Mouse (Mus musculus): ENCODE measurements at regions not wholly inside any gene's neighbourhood (a gene's known extent, or its start where the extent isn't known, plus 50 kb on each side); places are given as distances from the start of the nearest gene placed in this dataset.

GRCm38 (mm10) chr6:31227406-31227805, 171.1 kb upstream of the Mkln1 start:
- Histone ChIP-seq H3K4me3 (no peak overlapping the region), H3K9me3 (no peaks in the 10 kb centered on the region), H3K27ac (no peak overlapping the region), H3K27me3 (replicated peaks) (no peaks in the 10 kb centered on the region), H3K4me1 (no peaks in the 10 kb centered on the region), H3K4me2 (replicated peaks) (no peak overlapping the region), H3K36me3 (no peaks in the 10 kb centered on the region), H3K9ac (no peak overlapping the region)
- no peak for ATAC-seq (ENCODE audit: low FRiP score, low read depth)
- 44% methylated on average over 5 of the region's 5 CpGs for WGBS

DNA sequence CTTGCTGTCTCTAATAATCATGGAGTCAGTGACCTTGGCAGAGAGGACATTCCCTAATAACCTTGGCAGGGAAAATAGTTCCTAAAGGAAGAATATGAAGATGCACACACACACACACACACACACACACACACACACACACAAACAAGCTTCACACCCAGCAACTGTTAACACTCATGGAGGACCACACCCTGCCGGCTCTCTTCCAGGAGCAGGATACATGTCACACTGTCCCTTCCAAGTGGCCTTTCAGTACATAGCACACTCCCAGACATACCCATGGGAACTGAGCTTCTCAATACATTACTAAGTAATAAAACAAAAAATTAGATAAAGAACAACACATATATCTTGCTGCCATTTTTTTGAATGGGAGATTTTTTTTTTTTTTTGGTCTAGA, 170.5 kb upstream of the Mkln1 start:
- Histone ChIP-seq H3K4me2 (replicated peaks) (no peak overlapping the region), H3K9ac (no peak overlapping the region), H3K27ac (no peak overlapping the region), H3K36me3 (no peaks in the 10 kb centered on the region), H3K4me3 (no peak overlapping the region), H3K9me3 (no peaks in the 10 kb centered on the region), H3K27me3 (replicated peaks) (no peaks in the 10 kb centered on the region), H3K4me1 (peaks cover 1% of the 10 kb centered on the region; the same call in 1 of the 2 replicates)
- 100% methylated on average over 1 of the region's 1 CpGs for WGBS
- no peak for ATAC-seq (ENCODE audit: low FRiP score, low read depth)

DNA sequence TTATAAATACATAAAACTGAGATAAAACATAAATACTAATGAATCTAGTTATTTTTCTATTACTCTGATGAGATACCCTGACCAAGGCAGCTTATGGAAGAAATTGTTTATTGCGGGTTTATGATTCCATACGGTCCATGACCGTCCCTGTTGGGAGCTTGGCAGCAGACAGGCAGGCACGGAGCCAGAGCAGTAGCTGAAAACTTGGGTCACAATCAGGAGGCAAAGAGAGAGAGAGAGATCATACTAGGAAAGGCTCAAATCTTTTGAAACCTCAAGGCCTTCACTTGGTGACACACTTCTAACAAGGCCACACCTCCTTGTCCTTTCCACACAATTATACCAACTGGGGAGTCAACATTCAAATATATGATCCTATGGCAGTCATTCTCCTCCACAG, 166.7 kb upstream of the Mkln1 start:
- Histone ChIP-seq H3K27ac (no peak overlapping the region), H3K4me3 (no peak overlapping the region), H3K9ac (no peak overlapping the region), H3K27me3 (replicated peaks) (no peaks in the 10 kb centered on the region), H3K36me3 (no peaks in the 10 kb centered on the region), H3K9me3 (no peaks in the 10 kb centered on the region), H3K4me1 (peaks cover 8% of the 10 kb centered on the region; the same call in 1 of the 2 replicates), H3K4me2 (replicated peaks) (no peak overlapping the region)
- 89% methylated on average over 4 of the region's 4 CpGs for WGBS
- no peak for ATAC-seq (ENCODE audit: low FRiP score, low read depth)

- H3K4me2 ChIP-seq (replicated peaks), result no peak overlapping the region
- peaks cover 8% of the 10 kb centered on the region; the same call in 1 of the 2 replicates for H3K4me1 ChIP-seq
- 46% methylated on average over 18 of the region's 18 CpGs for WGBS
- no peak overlapping the region for H3K27ac ChIP-seq
- H3K9me3 ChIP-seq, result no peaks in the 10 kb centered on the region
- no peaks in the 10 kb centered on the region for H3K27me3 ChIP-seq (replicated peaks)
- ATAC-seq (ENCODE audit: low FRiP score, low read depth), result no peak
- no peak overlapping the region for H3K9ac ChIP-seq
- no peak overlapping the region for H3K4me3 ChIP-seq
- H3K36me3 ChIP-seq, result no peaks in the 10 kb centered on the region
These were observed 165.1 kb upstream of the Mkln1 start for GRCm38 (mm10) chr6:31233252-31233993.

DNA sequence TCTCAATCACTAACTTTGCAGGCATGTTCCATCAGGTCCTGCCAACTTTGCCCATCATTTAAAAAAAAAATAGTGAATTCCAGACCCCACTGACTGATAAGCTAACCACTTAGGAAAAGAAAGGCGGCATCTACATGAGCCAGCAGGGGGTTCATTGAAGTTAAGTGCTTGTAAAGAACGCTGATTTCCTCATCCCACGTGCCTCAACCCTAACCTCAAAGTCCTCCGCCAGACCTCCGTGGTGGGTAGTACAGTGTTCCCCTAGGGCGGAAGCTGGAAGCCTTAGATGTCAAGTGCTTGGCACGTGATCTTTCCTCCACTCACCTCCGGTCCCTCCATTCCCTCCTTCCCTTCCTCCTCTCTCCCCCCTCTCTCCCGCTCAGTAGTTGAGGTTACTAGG, 158.5 kb upstream of the Mkln1 start:
- H3K4me1 ChIP-seq, result no peaks in the 10 kb centered on the region
- H3K4me2 ChIP-seq (replicated peaks), result no peak overlapping the region
- no peak overlapping the region for H3K27ac ChIP-seq
- H3K4me3 ChIP-seq, result no peak overlapping the region
- no peaks in the 10 kb centered on the region for H3K9me3 ChIP-seq
- H3K9ac ChIP-seq, result no peak overlapping the region
- 12% methylated on average over 9 of the region's 9 CpGs for WGBS
- ATAC-seq (ENCODE audit: low FRiP score, low read depth), result no peak
- H3K27me3 ChIP-seq (replicated peaks), result no peaks in the 10 kb centered on the region
- H3K36me3 ChIP-seq, result no peaks in the 10 kb centered on the region

DNA sequence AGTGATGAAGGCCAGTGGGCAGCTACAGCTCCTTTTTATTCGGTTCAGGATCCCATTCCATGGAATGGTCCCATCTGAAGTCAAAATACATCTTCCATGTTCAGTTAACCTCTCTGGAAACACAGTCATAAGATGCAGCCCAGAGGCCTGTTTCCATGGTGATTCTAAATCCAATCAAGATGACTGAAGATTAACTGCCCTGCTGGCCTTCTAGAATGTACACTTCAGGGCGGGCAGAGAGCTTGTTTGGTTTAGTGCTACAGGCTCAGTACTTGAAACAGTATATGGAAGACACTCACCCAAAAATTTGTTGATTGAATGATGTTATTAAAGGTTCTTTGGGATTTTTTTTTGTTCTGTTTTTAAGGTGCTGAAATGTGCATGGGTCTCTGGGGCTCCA, 148.0 kb upstream of the Mkln1 start:
- no peak overlapping the region for H3K27ac ChIP-seq
- H3K9ac ChIP-seq, result no peak overlapping the region
- no peaks in the 10 kb centered on the region for H3K36me3 ChIP-seq
- H3K4me1 ChIP-seq, result no peaks in the 10 kb centered on the region
- H3K27me3 ChIP-seq (replicated peaks), result no peaks in the 10 kb centered on the region
- 74% methylated on average over 2 of the region's 2 CpGs for WGBS
- H3K4me3 ChIP-seq, result no peak overlapping the region
- no peak overlapping the region for H3K4me2 ChIP-seq (replicated peaks)
- no peak for ATAC-seq (ENCODE audit: low FRiP score, low read depth)
- no peaks in the 10 kb centered on the region for H3K9me3 ChIP-seq

GRCm38 (mm10) chr6:31253251-31253935, 145.1 kb upstream of the Mkln1 start:
- Histone ChIP-seq H3K4me2 (replicated peaks) (peak overlapping the region; percentile 38; the same call in 1 of the 2 replicates), H3K9me3 (no peaks in the 10 kb centered on the region), H3K36me3 (no peaks in the 10 kb centered on the region), H3K9ac (no peak overlapping the region), H3K4me3 (no peak overlapping the region), H3K4me1 (no peaks in the 10 kb centered on the region), H3K27me3 (replicated peaks) (no peaks in the 10 kb centered on the region), H3K27ac (no peak overlapping the region)
- WGBS, result 30% methylated on average over 15 of the region's 15 CpGs
- ATAC-seq (ENCODE audit: low FRiP score, low read depth), result no peak

DNA sequence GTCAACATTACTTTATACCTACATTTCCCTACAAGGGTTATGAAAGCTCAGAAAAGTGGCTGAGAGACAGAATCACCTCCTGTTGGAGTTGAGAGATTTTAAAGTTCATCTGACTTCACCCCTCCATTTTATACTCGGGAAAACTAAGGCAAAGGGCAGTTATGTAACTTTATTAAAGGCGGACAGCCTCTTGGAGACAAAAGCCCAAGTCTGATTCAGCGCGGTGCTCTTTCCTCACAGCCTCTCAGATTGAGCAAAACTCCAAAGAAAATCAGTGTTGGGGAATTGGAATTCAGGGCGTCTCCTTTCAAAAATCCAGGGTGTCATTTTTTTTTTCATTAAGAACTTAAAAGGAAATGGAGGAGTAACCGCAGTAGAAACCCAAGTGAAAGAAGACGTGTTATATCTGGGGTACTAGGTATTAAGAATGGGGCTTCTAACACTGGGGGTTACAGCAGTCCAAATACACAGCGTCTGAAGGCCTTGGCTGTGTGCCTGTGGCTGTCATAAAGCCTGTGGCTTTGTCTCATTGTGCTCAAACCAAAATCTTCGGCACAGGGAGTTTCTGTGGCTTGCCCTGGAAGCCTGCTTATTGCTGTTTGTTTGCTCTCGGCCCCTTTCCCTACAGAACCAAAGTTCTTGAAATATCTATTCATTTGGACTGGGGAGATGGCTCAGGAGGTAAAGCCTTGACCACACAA, 137.7 kb upstream of the Mkln1 start:
- WGBS, result 83% methylated on average over 10 of the region's 10 CpGs
- H3K4me3 ChIP-seq, result no peak overlapping the region
- no peaks in the 10 kb centered on the region for H3K9me3 ChIP-seq
- no peak for ATAC-seq (ENCODE audit: low FRiP score, low read depth)
- H3K27me3 ChIP-seq (replicated peaks), result no peaks in the 10 kb centered on the region
- H3K4me2 ChIP-seq (replicated peaks), result no peak overlapping the region
- H3K36me3 ChIP-seq, result no peaks in the 10 kb centered on the region
- no peak overlapping the region for H3K9ac ChIP-seq
- H3K4me1 ChIP-seq, result no peaks in the 10 kb centered on the region
- H3K27ac ChIP-seq, result no peak overlapping the region

- no peaks in the 10 kb centered on the region for H3K4me1 ChIP-seq
- no peaks in the 10 kb centered on the region for H3K9me3 ChIP-seq
- no peak overlapping the region for H3K9ac ChIP-seq
- no peak overlapping the region for H3K4me2 ChIP-seq (replicated peaks)
- no peak for ATAC-seq (ENCODE audit: low FRiP score, low read depth)
- H3K36me3 ChIP-seq, result no peaks in the 10 kb centered on the region
- no peak overlapping the region for H3K27ac ChIP-seq
- 90% methylated on average over 15 of the region's 15 CpGs for WGBS
- no peaks in the 10 kb centered on the region for H3K27me3 ChIP-seq (replicated peaks)
- H3K4me3 ChIP-seq, result no peak overlapping the region
These were observed 136.6 kb upstream of the Mkln1 start for GRCm38 (mm10) chr6:31261797-31262540.

DNA sequence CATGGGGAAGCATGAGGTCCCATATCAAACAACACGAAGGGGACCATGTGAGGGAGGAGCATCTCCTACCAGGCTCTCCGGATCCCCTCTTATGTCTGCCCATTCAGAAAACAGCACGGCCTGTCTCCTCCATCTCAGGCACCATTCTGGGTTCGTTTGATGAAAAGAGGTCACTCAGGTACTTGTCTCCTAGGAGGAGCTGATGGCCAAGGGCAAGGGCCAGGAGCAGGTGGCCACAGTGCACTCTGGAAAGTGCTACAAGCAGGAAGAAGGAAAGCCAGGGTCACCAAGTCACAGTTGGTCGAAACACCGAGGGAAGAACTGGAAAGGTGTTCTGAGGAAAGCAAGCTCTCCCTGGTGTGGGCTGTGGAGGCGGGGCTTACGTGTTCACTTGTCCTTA, 135.9 kb upstream of the Mkln1 start:
- Histone ChIP-seq H3K9ac (no peak overlapping the region), H3K4me1 (no peaks in the 10 kb centered on the region), H3K36me3 (no peaks in the 10 kb centered on the region), H3K27me3 (replicated peaks) (no peaks in the 10 kb centered on the region), H3K4me3 (no peak overlapping the region), H3K4me2 (replicated peaks) (no peak overlapping the region), H3K9me3 (no peaks in the 10 kb centered on the region), H3K27ac (no peak overlapping the region)
- no peak for ATAC-seq (ENCODE audit: low FRiP score, low read depth)
- WGBS, result 90% methylated on average over 8 of the region's 8 CpGs

DNA sequence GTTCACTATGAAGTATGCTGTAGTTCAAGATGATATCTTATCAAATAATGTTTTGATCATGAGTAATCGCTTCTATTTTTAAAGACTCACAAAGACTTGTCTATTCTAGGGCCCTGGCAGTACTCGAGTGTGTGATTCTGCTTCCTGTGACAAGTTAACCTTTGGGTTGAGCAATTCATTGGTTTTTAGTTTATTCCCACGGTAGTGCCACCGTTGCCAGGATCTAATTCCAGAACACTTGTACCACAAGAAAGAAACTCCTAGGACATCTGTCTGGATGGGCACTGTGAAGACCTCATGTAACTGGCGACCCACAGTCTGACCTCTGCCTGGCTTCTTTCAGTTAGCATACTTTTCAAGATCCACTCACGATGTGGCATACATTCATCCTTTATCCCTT, 134.7 kb upstream of the Mkln1 start:
- Histone ChIP-seq H3K9ac (no peak overlapping the region), H3K27ac (no peak overlapping the region), H3K27me3 (replicated peaks) (no peaks in the 10 kb centered on the region), H3K4me1 (no peaks in the 10 kb centered on the region), H3K9me3 (no peaks in the 10 kb centered on the region), H3K4me3 (no peak overlapping the region), H3K36me3 (no peaks in the 10 kb centered on the region), H3K4me2 (replicated peaks) (no peak overlapping the region)
- WGBS, result 95% methylated on average over 6 of the region's 6 CpGs
- no peak for ATAC-seq (ENCODE audit: low FRiP score, low read depth)

GRCm38 (mm10) chr6:31266441-31267040, 132.0 kb upstream of the Mkln1 start:
- Histone ChIP-seq H3K27ac (no peak overlapping the region), H3K27me3 (replicated peaks) (no peaks in the 10 kb centered on the region), H3K4me1 (no peaks in the 10 kb centered on the region), H3K4me3 (no peak overlapping the region), H3K9ac (no peak overlapping the region), H3K4me2 (replicated peaks) (no peak overlapping the region), H3K9me3 (no peaks in the 10 kb centered on the region), H3K36me3 (no peaks in the 10 kb centered on the region)
- no peak for ATAC-seq (ENCODE audit: low FRiP score, low read depth)
- WGBS, result 77% methylated on average over 17 of the region's 17 CpGs

All from neural tube, embryonic 12.5 days (tissue).